Mouse (Mus musculus) G1E (cell line): ENCODE measurements around the gene Tom1l2.

ENCODE experiments used
- CTCF ChIP-seq: IDR thresholded peaks from 2 replicates; pipeline ENCODE4 v1.5.1; 2012; ENCODE audit warnings: low read depth, low read length, inconsistent platforms, mixed read lengths
- GATA1 ChIP-seq: IDR thresholded peaks from 2 replicates; pipeline ENCODE4 v1.6.1; 2012; ENCODE audit warnings: borderline replicate concordance, low read length, inconsistent platforms, mixed read lengths
- GATA2 ChIP-seq: IDR thresholded peaks from 2 replicates; pipeline ENCODE4 v1.6.1; 2012; ENCODE audit warnings: low read depth, low read length, inconsistent platforms, borderline replicate concordance
- POLR2AphosphoS5 ChIP-seq: IDR thresholded peaks from 2 replicates; pipeline ENCODE4 v1.6.1; 2012; ENCODE audit warnings: low read depth, low read length, inconsistent platforms; ENCODE audit not compliant: insufficient replicate concordance
- TAL1 ChIP-seq: conservative IDR thresholded peaks from 2 replicates; pipeline ENCODE4 v1.6.1; 2012; ENCODE audit warnings: low read depth, low read length, inconsistent platforms, mixed read lengths

- TF ChIP-seq CTCF (no peak), TAL1 (no peak), GATA2 (no peak), POLR2AphosphoS5 (no peak), GATA1 (no peak)
These were observed 163.1 kb downstream of the Tom1l2 start for GRCm38 (mm10) chr11:60189501-60190040.
